Mouse (Mus musculus): ENCODE data around the gene Exoc3l2.

GRCm38 (mm10) chr7:19472403-19472802 lies 9.3 kb downstream of the Exoc3l2 start:
- TF ChIP-seq POLR2A (IDR thresholded peaks at IDR 0.05; ENCODE audit: insufficient read length, low read depth) (no peak), E2F4 (IDR thresholded peaks at IDR 0.05; ENCODE audit: insufficient read depth) (no peak), POLR2AphosphoS2 (IDR thresholded peaks at IDR 0.05; ENCODE audit: insufficient read length, low read depth) (no peak), MAX (IDR thresholded peaks at IDR 0.05; ENCODE audit: low read depth) (no peak), MYOG (IDR thresholded peaks at IDR 0.05; ENCODE audit: control insufficient read depth in 1 of 3, insufficient read depth in 1 of 3, insufficient read length in 2 of 3, low read depth in 2 of 3) (no peak), MYOD1 (IDR thresholded peaks at IDR 0.05; ENCODE audit: control insufficient read depth in 1 of 3, insufficient read length in 2 of 3, low read depth in 2 of 3) (no peak), TCF3 (IDR thresholded peaks at IDR 0.05; ENCODE audit: insufficient read length, low read depth) (no peak), USF1 (IDR thresholded peaks at IDR 0.05; ENCODE audit: low read depth) (no peak)

All from myocyte (in vitro differentiated cells).